Mouse (Mus musculus) spleen, adult 2 months (tissue): ENCODE results near the gene Galnt17. TPM values are rescaled to one million over a fixed set of nuclear protein-coding genes. Genes with fewer than 3 reads are reported as not detected.

ENCODE experiments used
- DNase-seq, 2 experiments: peaks; one replicate each; pipeline versions ENCODE4 v3.0.0 to v3.0.0-alpha.2; 2012 to 2021; ENCODE audit warnings: low spot score in 2 of 2, low read depth in 1 of 2
- H3K27ac ChIP-seq: fragments of 200-500 bp; 2 replicates; pipeline ENCODE4 v1.5.1; 2012; ENCODE audit warnings: low read length, inconsistent platforms; ENCODE audit not compliant: insufficient read depth
- H3K27me3 ChIP-seq: fragments of 200-500 bp; 2 replicates; pipeline ENCODE4 v1.6.1; 2012; ENCODE audit warnings: mild to moderate bottlenecking, moderate library complexity, low read length, inconsistent platforms; ENCODE audit not compliant: control insufficient read depth, insufficient read depth
- H3K36me3 ChIP-seq: fragments of 200-500 bp; 2 replicates; pipeline ENCODE4 v1.6.1; 2012; ENCODE audit warnings: mild to moderate bottlenecking, low read length, inconsistent platforms; ENCODE audit not compliant: control insufficient read depth, insufficient read depth
- H3K4me1 ChIP-seq: fragments of 200-500 bp; 2 replicates; pipeline ENCODE4 v1.6.1; 2011; ENCODE audit warnings: inconsistent platforms; ENCODE audit not compliant: control insufficient read depth, insufficient read depth, insufficient read length
- H3K4me3 ChIP-seq: fragments of 200-500 bp; 2 replicates; pipeline ENCODE4 v1.5.1; 2011; ENCODE audit warnings: mild to moderate bottlenecking, inconsistent platforms; ENCODE audit not compliant: insufficient read depth, insufficient read length; ENCODE audit errors: extremely low read depth
- CTCF ChIP-seq: fragments of 200-500 bp; IDR thresholded peaks from 2 replicates; pipeline ENCODE4 v1.5.1; 2011; ENCODE audit warnings: mild to moderate bottlenecking, inconsistent platforms; ENCODE audit not compliant: insufficient read depth, insufficient read length, insufficient replicate concordance; ENCODE audit errors: extremely low read depth
- POLR2A ChIP-seq: fragments of 200-500 bp; IDR thresholded peaks from 2 replicates; pipeline ENCODE4 v1.6.1; 2011; ENCODE audit warnings: low read depth, low read length, inconsistent platforms
- WGBS: fragments of 180-500 bp; shearing (Covaris S2); methylation state at CpG from one replicate; pipeline ENCODE4 v1.1.7; 2018; 5-methylcytosine and 5-hydroxymethylcytosine counted together
- polyA plus RNA-seq: library from polyadenylated mRNA; depleted of rRNA; stranded (reverse); fragments of >200 nt; gene quantifications from 2 replicates; pipeline ENCODE4 v1.2.3, GENCODE M21; 2012

The Galnt17 gene
- polyA plus RNA-seq, 1 experiment = 0.04 TPM

DNA sequence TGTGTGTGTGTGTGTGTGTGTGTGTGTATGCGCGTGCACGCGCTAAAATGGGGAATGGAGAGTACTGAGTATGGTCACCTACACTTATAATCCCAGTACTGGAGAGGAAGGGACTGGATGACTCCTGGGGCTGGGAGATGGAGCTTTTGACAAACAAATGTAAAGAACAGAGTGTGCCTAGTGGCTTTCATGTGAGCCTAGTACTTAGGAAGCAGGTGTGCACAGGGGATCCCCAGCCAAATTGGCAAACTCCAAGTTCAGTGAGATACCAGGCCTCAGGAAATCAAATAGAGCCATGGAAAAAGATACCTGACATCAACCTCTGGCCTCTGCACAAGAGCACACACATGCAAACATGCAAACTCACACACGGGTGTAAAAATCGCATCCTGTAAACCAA lies 61.7 kb downstream of the Galnt17 start:
- Histone ChIP-seq H3K27me3 (no peaks in the 10 kb centered on the region), H3K36me3 (no peaks in the 10 kb centered on the region), H3K4me3 (no peak overlapping the region), H3K27ac (no peak overlapping the region), H3K4me1 (no peaks in the 10 kb centered on the region)
- DNase-seq = no peak
- 95% methylated on average over 6 of the region's 6 CpGs for WGBS
- TF ChIP-seq POLR2A (no peak), CTCF (no peak)

- TF ChIP-seq CTCF = no peak
- no peak for TF ChIP-seq POLR2A
- no peak for DNase-seq
- Histone ChIP-seq H3K27ac (no peak overlapping the region), H3K36me3 (no peaks in the 10 kb centered on the region), H3K4me1 (no peaks in the 10 kb centered on the region), H3K27me3 (no peaks in the 10 kb centered on the region), H3K4me3 (no peak overlapping the region)
- WGBS = 85% methylated on average over 4 of the region's 4 CpGs
These were observed 66.6 kb downstream of the Galnt17 start for GRCm38 (mm10) chr5:131241689-131242088.

- Histone ChIP-seq H3K4me1 (no peaks in the 10 kb centered on the region), H3K27ac (no peak overlapping the region), H3K36me3 (no peaks in the 10 kb centered on the region), H3K27me3 (no peaks in the 10 kb centered on the region), H3K4me3 (no peak overlapping the region)
- WGBS = 89% methylated on average over 3 of the region's 3 CpGs
- no peak for TF ChIP-seq POLR2A
- no peak for TF ChIP-seq CTCF
- no peak for DNase-seq
These were observed 68.5 kb downstream of the Galnt17 start for GRCm38 (mm10) chr5:131239813-131240212.

DNA sequence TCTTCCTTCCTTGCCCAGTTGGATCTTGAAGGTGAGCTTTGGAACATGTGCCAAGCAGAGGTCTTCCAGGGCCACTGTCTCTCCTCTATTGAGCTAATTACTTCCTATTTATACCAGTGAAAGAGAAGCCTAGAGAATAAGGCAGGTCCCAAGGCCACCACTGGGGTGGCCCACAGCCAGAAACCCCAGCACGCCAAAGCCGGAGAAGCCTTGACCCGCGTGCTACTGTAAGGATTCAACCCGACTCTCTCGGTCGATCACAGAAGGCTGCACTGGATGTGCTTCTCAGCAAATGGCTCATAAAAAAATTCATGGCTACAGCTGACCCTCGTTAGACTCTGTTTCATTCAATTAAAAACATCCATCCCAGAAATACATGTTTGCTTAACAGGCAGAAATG lies 71.4 kb downstream of the Galnt17 start:
- H3K27me3 ChIP-seq = no peaks in the 10 kb centered on the region
- 81% methylated on average over 8 of the region's 8 CpGs for WGBS
- TF ChIP-seq CTCF = no peak
- TF ChIP-seq POLR2A = no peak
- no peaks in the 10 kb centered on the region for H3K36me3 ChIP-seq
- H3K4me1 ChIP-seq = no peaks in the 10 kb centered on the region
- no peak overlapping the region for H3K27ac ChIP-seq
- no peak overlapping the region for H3K4me3 ChIP-seq
- DNase-seq = no peak

- TF ChIP-seq POLR2A (no peak), CTCF (no peak)
- Histone ChIP-seq H3K27me3 (no peaks in the 10 kb centered on the region), H3K4me3 (no peak overlapping the region), H3K4me1 (no peaks in the 10 kb centered on the region), H3K27ac (no peak overlapping the region), H3K36me3 (no peaks in the 10 kb centered on the region)
- no peak for DNase-seq
- 91% methylated on average over 8 of the region's 8 CpGs for WGBS
These were observed 74.5 kb downstream of the Galnt17 start for GRCm38 (mm10) chr5:131233828-131234227.

DNA sequence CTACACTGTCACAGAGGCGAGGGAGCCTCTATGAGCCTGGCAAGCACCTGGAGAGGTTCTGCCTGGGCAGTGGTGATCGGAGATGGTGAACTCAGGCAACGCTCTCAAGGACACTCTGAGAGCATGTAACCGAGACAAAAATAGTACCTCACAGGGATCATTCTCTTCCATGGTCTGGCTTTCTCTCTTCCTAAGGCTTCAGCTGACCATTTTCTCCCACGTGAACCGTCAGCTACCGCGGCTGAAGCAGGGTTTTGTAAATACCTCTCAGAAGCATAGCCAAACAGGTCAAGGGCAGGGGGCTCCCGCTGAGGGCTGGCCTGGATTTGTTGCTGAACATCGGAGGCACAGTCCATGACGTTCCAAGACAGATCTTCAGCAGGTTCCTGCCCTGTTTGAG lies 77.2 kb downstream of the Galnt17 start:
- Histone ChIP-seq H3K27me3 (no peaks in the 10 kb centered on the region), H3K36me3 (no peaks in the 10 kb centered on the region), H3K27ac (no peak overlapping the region), H3K4me1 (no peaks in the 10 kb centered on the region), H3K4me3 (no peak overlapping the region)
- TF ChIP-seq CTCF = no peak
- TF ChIP-seq POLR2A = no peak
- DNase-seq = no peak
- 85% methylated on average over 11 of the region's 11 CpGs for WGBS

GRCm38 (mm10) chr5:131229744-131230143 lies 78.6 kb downstream of the Galnt17 start:
- Histone ChIP-seq H3K36me3 (no peaks in the 10 kb centered on the region), H3K27ac (no peak overlapping the region), H3K27me3 (no peaks in the 10 kb centered on the region), H3K4me1 (no peaks in the 10 kb centered on the region), H3K4me3 (no peak overlapping the region)
- TF ChIP-seq CTCF = no peak
- no peak for TF ChIP-seq POLR2A
- DNase-seq = no peak
- 68% methylated on average over 10 of the region's 10 CpGs for WGBS
